Mouse (Mus musculus) midbrain, postnatal 0 days (tissue): Measurements from ENCODE around the gene Zfp526. TPM values are rescaled to one million over a fixed set of nuclear protein-coding genes. Genes with fewer than 3 reads are reported as not detected.
A peak's percentile ranks its signal among the peaks of the same experiment; 100 is the strongest.

Experiments
- ATAC-seq: fragments of 200-750 bp; cut with Nextera tagmentation; 2 replicates; pipeline ENCODE4 v1.8.0; 2017; ENCODE audit warnings: moderate number of reproducible peaks, mild to moderate bottlenecking, moderate TSS enrichment, moderate library complexity; ENCODE audit not compliant: low FRiP score
- DNase-seq: peaks from one replicate; pipeline ENCODE4 v3.0.0-alpha.2; 2015; ENCODE audit warnings: low spot score
- H3K27ac ChIP-seq: fragments of 300-500 bp; sonication (generic); 2 replicates; pipeline ENCODE4 v1.5.1; 2014; ENCODE audit warnings: low read depth, mild to moderate bottlenecking, low read length, mixed read lengths
- H3K27me3 ChIP-seq: fragments of 300-500 bp; sonication (generic); 2 replicates; pipeline ENCODE4 v1.6.1; 2014; ENCODE audit warnings: low read length, control low read depth, mixed read lengths; ENCODE audit not compliant: insufficient read depth
- H3K36me3 ChIP-seq: fragments of 300-500 bp; sonication (generic); 2 replicates; pipeline ENCODE4 v1.6.1; 2014; ENCODE audit warnings: low read length, control low read depth, mixed read lengths; ENCODE audit not compliant: insufficient read depth
- H3K4me1 ChIP-seq: fragments of 300-500 bp; sonication (generic); 2 replicates; pipeline ENCODE4 v1.6.1; 2014; ENCODE audit warnings: mild to moderate bottlenecking, control low read depth, antibody characterized with exemption, low read length, mixed read lengths; ENCODE audit not compliant: insufficient read depth
- H3K4me2 ChIP-seq: fragments of 300-500 bp; sonication (generic); 2 replicates; pipeline ENCODE4 v1.6.1; 2014; ENCODE audit warnings: low read depth, mild to moderate bottlenecking, low read length, mixed read lengths; ENCODE audit not compliant: poor library complexity, severe bottlenecking
- H3K4me3 ChIP-seq: fragments of 300-500 bp; sonication (generic); 2 replicates; pipeline ENCODE4 v1.5.1; 2014; ENCODE audit warnings: low read depth, mild to moderate bottlenecking, low read length, moderate library complexity
- H3K9ac ChIP-seq: fragments of 300-500 bp; sonication (generic); replicated peaks from 2 replicates; pipeline ENCODE4 v1.6.1; 2014; ENCODE audit warnings: mild to moderate bottlenecking, low read length, moderate library complexity, mixed read lengths; ENCODE audit not compliant: poor library complexity, severe bottlenecking
- H3K9me3 ChIP-seq: fragments of 300-500 bp; sonication (generic); 2 replicates; pipeline ENCODE4 v1.6.1; 2016; ENCODE audit warnings: low read length, control low read depth
- CTCF ChIP-seq: IDR thresholded peaks from 2 replicates; pipeline ENCODE4 v1.5.1; 2016; ENCODE audit warnings: antibody characterized with exemption, mild to moderate bottlenecking
- WGBS: fragments of 180-500 bp; shearing (Covaris S2); extraction: QIAGEN DNeasy Blood & Tissue Kit; methylation state at CpG from one replicate; pipeline ENCODE4 v1.1.7; 2014; 5-methylcytosine and 5-hydroxymethylcytosine counted together
- polyA plus RNA-seq: library from polyadenylated mRNA; unstranded; fragments of >200 nt; fragmentation: Nextera tagmentation; extraction: Ambion mirVana; gene quantifications from 2 replicates; pipeline ENCODE4 v1.2.1, GENCODE M21; 2015
- total RNA-seq: library from RNA; depleted of rRNA; stranded (reverse); fragments of >200 nt; gene quantifications from 2 replicates; pipeline ENCODE4 v1.2.3, GENCODE M21; 2014

Zfp526 gene
- total and polyA plus RNA-seq, 2 experiments from 2014 or later, result 0.94 to 9.5 TPM

DNA sequence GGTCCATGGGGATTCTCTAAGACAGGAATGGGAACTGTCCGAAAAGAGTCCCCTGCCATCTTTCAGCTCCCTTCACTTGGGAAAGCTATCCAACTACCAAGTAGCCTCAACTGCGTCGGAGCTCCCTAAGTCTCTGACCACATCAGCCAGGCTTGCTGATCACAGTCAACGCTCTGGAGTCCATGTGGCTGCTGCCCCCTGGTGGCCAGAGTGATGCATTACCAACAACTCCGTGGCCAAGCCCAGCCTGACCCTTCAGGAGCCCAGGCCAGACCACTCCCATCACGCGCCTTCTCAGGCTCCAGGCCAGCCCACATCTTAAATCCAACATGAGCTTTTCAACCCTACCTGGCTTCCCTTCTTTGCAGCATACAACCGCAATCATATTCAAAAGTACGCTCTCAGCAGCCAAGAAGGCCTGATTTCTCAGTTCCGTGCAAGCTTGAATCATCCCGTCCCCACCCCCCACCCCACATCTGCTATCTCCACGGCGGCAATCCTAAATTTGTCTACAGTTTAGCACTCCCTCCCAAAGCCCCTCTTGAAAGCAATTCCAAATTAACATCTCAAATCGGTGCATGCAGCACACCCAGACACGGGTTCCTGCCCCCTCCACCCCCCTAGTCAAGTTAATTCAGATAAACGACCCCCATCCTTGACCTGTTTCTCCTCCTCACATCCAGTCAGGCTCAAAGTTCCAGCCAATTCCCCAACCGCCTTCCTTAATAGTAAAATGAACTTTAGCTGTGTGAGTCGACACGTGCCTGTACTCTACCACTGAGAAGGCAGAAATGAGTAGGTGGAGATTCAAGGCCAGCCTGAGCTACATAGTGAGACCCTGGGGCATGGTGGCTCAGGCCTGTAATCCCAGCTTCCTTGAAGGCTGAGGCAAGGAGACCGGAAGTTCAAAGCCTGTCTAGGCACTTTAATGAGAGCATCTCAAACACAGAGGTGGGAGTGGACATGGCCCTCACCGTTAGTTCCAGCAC lies 33.3 kb upstream of the Zfp526 start:
- no peaks in the 10 kb centered on the region for H3K4me1 ChIP-seq
- H3K36me3 ChIP-seq, result no peaks in the 10 kb centered on the region
- no peaks in the 10 kb centered on the region for H3K9me3 ChIP-seq
- DNase-seq (peak; percentile 93), ATAC-seq (peak; percentile 53; the same call in 1 of the 2 replicates)
- H3K4me3 ChIP-seq, result no peak overlapping the region
- H3K27me3 ChIP-seq, result peaks cover 2% of the 10 kb centered on the region; the same call in 1 of the 2 replicates
- 32% methylated on average over 21 of the region's 21 CpGs for WGBS
- H3K9ac ChIP-seq, result no peak overlapping the region
- no peak overlapping the region for H3K4me2 ChIP-seq
- no peak overlapping the region for H3K27ac ChIP-seq
- peak; percentile 99 for TF ChIP-seq CTCF

- H3K36me3 ChIP-seq, result no peaks in the 10 kb centered on the region
- no peak overlapping the region for H3K4me3 ChIP-seq
- ATAC-seq (no peak), DNase-seq (no peak)
- no peak overlapping the region for H3K4me2 ChIP-seq
- H3K4me1 ChIP-seq, result no peaks in the 10 kb centered on the region
- WGBS, result 86% methylated on average over 11 of the region's 11 CpGs
- TF ChIP-seq CTCF, result no peak
- no peaks in the 10 kb centered on the region for H3K9me3 ChIP-seq
- H3K9ac ChIP-seq, result no peak overlapping the region
- H3K27me3 ChIP-seq, result no peaks in the 10 kb centered on the region
- no peak overlapping the region for H3K27ac ChIP-seq
Observed at GRCm38 (mm10) chr7:25190806-25191205, 30.4 kb upstream of the Zfp526 start.

GRCm38 (mm10) chr7:25192110-25192509 lies 29.1 kb upstream of the Zfp526 start:
- Histone ChIP-seq H3K9me3 (no peaks in the 10 kb centered on the region), H3K27ac (no peak overlapping the region)
- ATAC-seq, result peak; percentile 80

GRCm38 (mm10) chr7:25195148-25195547 lies 26.1 kb upstream of the Zfp526 start:
- Histone ChIP-seq H3K27me3 (no peaks in the 10 kb centered on the region), H3K36me3 (0 out of 2 replicates have a peak, but pooled peaks cover 3% of the 10 kb centered on the region), H3K27ac (no peak overlapping the region), H3K4me1 (no peaks in the 10 kb centered on the region), H3K9ac (no peak overlapping the region), H3K9me3 (no peaks in the 10 kb centered on the region), H3K4me3 (no peak overlapping the region), H3K4me2 (no peak overlapping the region)
- TF ChIP-seq CTCF, result no peak
- DNase-seq (no peak), ATAC-seq (no peak)
- WGBS, result 76% methylated on average over 3 of the region's 3 CpGs

More at GRCm38 (mm10) chr7:25192110-25192509, 29.1 kb upstream of the Zfp526 start:
- TF ChIP-seq CTCF, result no peak
- 71% methylated on average over 8 of the region's 8 CpGs for WGBS
- peak; percentile 64 for DNase-seq
- no peaks in the 10 kb centered on the region for H3K4me1 ChIP-seq
- H3K9ac ChIP-seq, result no peak overlapping the region
- H3K4me2 ChIP-seq, result no peak overlapping the region
- no peaks in the 10 kb centered on the region for H3K27me3 ChIP-seq
- no peaks in the 10 kb centered on the region for H3K36me3 ChIP-seq
- H3K4me3 ChIP-seq, result no peak overlapping the region

- Histone ChIP-seq H3K4me3 (no peak overlapping the region), H3K4me2 (no peak overlapping the region), H3K27ac (no peak overlapping the region), H3K27me3 (no peaks in the 10 kb centered on the region), H3K9ac (no peak overlapping the region), H3K4me1 (no peaks in the 10 kb centered on the region), H3K9me3 (no peaks in the 10 kb centered on the region), H3K36me3 (0 out of 2 replicates have a peak, but pooled peaks cover 3% of the 10 kb centered on the region)
- no peak for DNase-seq
- WGBS, result 85% methylated on average over 9 of the region's 9 CpGs
- ATAC-seq, result no peak
- no peak for TF ChIP-seq CTCF
Observed at GRCm38 (mm10) chr7:25196107-25196506, 25.1 kb upstream of the Zfp526 start.
